Mouse (Mus musculus): Measurements from ENCODE around the gene B3gnt8. TPM values are rescaled to one million over a fixed set of nuclear protein-coding genes. Genes with fewer than 3 reads are reported as not detected.

B3gnt8 gene
- polyA plus RNA-seq (2015; fragmentation: Nextera tagmentation; extraction: Ambion mirVana), result 13.1 and 13.4 TPM in 2 replicates

- peak; percentile 64 for DNase-seq (ENCODE audit: low spot score)
These were observed at the start of gene B3gnt8 for GRCm38 (mm10) chr7:25626509-25627430. TSS of gene B3gnt8 (plus strand) at chr7:25626654.

- DNase-seq (ENCODE audit: low spot score), result peak; percentile 25
These were observed 49.5 kb upstream of the B3gnt8 start for GRCm38 (mm10) chr7:25576793-25577437.

DNA sequence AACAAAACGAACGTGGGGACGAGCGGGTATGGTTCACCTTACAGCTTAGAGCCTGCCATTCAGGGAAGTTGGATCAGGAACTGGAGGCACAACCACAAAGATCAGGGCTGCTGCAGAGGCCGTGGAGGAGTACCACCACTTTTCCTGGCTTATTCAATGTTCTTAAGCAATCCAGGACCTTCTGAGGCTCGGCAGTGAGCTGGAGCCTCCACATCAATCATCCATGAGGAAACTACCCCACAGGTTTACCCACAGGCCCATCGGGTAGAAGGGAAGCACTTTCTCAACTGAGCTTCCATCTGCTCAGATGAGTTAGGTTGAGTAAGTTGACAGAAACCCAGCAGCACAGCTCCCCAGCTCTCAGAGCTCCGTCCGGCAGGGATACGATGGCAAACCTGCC is 47.0 kb upstream of the B3gnt8 start:
- no peak for DNase-seq (ENCODE audit: low spot score)

GRCm38 (mm10) chr7:25582301-25582810 is 44.1 kb upstream of the B3gnt8 start:
- DNase-seq (ENCODE audit: low spot score), result no peak

GRCm38 (mm10) chr7:25584651-25585050 is 41.8 kb upstream of the B3gnt8 start:
- no peak for DNase-seq (ENCODE audit: low spot score)

DNA sequence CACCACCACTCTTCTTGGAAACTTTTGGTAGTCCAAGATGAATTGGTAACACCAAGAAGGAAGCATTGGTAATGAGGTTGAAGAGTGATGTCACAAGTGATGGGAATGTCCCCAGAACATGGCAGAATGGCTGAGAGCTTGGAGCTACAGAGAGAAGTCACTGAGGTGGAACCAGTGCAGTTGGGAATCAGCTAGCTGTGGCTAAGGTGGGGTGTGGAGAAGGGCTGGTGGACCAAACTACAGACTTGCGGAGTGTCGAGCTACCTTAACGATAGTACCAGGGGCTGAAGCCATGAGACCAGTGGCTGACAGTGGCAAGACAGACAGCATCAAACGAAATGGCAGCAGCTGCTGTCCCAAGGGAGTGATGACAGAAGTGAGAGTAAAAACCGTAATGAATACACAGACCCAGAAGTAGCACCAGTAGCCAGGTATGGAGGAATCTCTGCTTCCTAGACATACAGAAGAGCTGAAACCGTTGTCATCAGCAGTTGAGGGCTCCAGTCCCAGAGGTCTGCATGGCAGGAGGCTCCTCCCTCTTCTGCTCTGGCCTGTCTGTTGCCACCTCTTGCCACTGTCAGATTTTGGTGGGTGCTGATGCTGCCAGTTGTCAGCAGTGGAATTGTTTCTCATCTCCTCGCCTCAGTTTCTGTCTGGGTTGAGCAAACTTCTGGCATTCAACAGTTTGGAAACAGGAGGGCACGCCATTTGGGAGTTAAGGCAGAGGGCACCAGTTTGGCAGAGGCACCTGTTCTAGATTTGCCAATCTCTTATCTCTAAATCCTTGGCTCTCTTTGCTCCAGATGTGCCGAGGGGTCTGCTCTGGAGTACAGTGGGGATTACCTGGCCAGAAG is 40.9 kb upstream of the B3gnt8 start:
- no peak for DNase-seq (ENCODE audit: low spot score)

DNA sequence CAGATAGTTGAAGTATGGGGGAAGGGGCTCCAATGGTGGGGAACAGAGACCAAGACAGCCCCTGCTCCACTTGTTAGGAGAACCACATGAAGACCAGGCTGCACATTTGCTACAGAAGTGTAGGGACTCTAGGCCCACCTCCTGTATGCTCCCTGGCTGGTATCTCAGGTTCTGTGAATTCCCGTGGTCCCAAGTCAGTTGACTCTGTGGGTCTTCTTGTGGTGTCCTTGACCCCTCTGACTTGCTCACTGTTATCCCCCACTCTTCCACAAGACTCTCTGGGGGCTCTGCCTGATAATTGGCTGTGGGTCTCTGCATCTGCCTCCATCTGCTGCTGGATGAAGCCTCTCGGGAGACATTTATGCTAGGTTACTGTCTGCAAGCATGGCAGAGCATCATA is 35.2 kb upstream of the B3gnt8 start:
- DNase-seq (ENCODE audit: low spot score), result no peak

- no peak for DNase-seq (ENCODE audit: low spot score)
These were observed 32.6 kb upstream of the B3gnt8 start for GRCm38 (mm10) chr7:25593859-25594258.

GRCm38 (mm10) chr7:25599663-25600062 is 26.8 kb upstream of the B3gnt8 start:
- DNase-seq (ENCODE audit: low spot score), result peak; percentile 76

GRCm38 (mm10) chr7:25600666-25601065 is 25.8 kb upstream of the B3gnt8 start:
- no peak for DNase-seq (ENCODE audit: low spot score)

- no peak for DNase-seq (ENCODE audit: low spot score)
These were observed 25.1 kb upstream of the B3gnt8 start for GRCm38 (mm10) chr7:25601346-25601745.

DNA sequence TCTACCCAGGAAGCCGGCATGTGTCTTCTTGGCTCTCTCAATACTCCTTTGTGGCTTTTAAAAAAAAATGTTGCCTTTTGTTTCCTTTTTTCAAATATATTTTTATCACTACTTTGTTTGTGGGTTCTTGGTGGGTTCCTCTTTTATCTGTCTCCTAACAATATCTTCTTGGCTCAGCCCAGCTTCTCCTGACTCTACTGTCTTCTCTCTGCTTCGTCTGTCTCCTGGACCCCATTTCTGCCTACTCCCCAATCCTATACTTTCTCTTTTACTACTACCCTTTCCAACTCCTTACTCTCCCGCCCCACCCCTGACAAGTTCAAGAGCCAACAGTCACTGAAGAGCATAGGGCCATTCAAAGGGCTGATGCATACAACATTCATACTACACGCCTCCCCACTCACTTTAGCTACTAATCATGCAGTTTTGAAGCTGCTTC is 19.8 kb upstream of the B3gnt8 start:
- DNase-seq (ENCODE audit: low spot score), result no peak

DNA sequence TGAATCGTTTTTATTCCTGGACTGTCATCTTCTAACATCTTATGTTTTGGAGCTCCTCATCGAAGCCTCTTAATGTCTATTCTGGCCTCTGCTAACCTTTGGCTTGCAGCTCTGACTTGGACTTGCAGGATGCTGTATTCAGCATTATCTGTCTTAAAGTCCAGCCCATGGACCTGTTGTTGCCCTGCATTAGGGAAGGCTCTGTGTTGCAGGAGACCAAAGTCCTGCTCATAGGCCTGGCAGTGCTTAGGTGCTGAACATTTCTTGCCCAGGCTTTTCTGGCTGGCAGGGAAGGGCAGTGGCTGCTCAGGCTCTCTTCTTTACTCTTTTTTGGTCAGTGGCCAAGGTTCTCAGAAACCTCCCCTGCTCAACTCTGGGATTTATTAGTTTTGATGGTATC is 19.3 kb upstream of the B3gnt8 start:
- DNase-seq (ENCODE audit: low spot score), result no peak

GRCm38 (mm10) chr7:25610056-25610455 is 16.4 kb upstream of the B3gnt8 start:
- no peak for DNase-seq (ENCODE audit: low spot score)

DNA sequence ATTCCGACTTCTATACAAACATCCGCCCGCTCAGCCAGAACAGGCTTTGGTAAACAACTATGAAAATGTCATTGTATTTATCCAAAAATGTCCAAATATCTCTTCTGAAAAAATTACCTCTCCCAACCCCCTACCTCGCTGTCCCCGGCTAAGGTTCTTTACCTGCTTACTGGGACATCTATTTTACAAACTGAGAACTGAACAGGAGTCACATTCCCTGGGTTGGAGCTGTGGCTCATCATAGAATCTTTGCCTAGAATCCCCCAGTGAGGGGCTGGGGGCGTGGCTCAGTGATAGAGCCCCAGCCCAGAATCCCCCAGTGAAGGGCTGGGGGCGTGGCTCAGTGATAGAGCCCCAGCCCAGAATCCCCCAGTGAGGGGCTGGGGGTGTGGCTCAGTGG is 15.0 kb upstream of the B3gnt8 start:
- DNase-seq (ENCODE audit: low spot score), result no peak

DNA sequence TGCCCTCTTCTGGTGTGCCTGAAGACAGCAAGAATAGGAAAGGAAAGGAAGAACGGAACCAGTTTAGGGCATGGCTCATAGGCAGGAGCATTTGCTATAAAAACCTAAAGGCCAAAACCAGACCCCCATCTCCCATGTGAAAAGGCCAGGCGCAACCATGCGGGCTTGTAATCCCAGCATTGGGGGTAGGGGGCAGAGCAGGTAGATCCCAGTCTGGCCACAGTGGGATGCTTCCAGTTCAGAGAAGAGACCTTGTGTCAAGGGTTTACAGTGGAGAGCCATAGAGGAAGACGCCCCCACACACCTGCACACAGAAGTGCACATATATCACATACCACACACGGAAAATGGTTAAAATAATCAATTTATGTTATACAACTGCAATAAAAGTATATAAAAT is 12.4 kb upstream of the B3gnt8 start:
- no peak for DNase-seq (ENCODE audit: low spot score)

DNA sequence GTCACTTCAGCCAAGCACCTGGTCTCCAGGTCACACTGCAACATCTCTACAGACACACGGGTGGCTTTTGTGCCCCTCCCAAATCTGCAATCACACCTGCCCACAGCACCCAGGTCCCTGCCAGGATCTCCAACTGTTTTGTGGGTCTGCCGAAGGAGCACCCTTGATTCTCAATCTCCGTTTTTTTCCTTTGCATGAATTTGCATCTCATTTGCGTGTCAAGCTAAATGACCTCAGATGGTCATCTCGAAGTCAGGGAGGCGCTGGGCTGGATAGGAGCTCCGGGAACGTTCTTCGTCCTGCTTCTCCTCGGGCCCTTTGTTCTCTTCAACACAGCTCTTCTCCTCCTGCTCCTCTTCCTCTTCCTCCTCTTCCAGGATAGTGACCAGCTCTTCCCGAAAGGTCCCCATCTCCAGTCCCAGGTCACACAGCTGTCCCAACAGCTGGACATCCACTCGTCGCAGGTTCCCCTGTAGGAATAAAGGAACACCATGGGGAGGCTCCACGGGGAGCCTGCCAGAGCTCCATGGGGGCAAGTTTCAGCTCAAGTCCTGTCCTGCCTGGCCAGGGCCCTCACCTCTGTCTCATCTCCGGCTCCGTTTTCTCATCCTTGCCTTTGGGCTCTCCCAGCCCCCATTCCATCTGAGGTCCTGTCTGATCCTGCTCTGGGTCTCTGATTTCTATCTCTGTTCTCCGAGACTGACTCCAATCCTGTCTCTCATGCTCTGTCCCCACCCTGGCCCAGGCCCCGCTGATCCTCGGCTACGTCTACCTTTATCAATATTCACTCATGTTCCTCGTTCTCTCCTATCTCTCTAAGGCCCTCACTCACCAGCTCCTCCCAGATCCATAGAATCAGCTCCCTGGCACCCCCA is 11.4 kb upstream of the B3gnt8 start:
- DNase-seq (ENCODE audit: low spot score), result no peak

GRCm38 (mm10) chr7:25615706-25616011 is 10.8 kb upstream of the B3gnt8 start, which contains the start of gene Erich4:
TSS of gene Erich4 (minus strand) at chr7:25615892.
- DNase-seq (ENCODE audit: low spot score), result no peak

GRCm38 (mm10) chr7:25617376-25618160 is 8.9 kb upstream of the B3gnt8 start:
- DNase-seq (ENCODE audit: low spot score), result no peak

Measured in thymus, postnatal 0 days (tissue).